Mouse (Mus musculus) stomach, embryonic 14.5 days (tissue): ENCODE measurements around the gene Prpf4. TPM values are rescaled to one million over a fixed set of nuclear protein-coding genes. Genes with fewer than 3 reads are reported as not detected.

Source experiments
- ATAC-seq: fragments of 200-750 bp; cut with Nextera tagmentation; 2 replicates; pipeline ENCODE4 v1.8.0; 2017; ENCODE audit warnings: low read depth, moderate TSS enrichment; ENCODE audit not compliant: insufficient number of reproducible peaks, insufficient read depth, low FRiP score
- H3K27ac ChIP-seq: fragments of 300-500 bp; sonication (generic); 2 replicates; pipeline ENCODE4 v1.5.1; 2014; ENCODE audit warnings: mild to moderate bottlenecking, low read length, moderate library complexity, mixed read lengths
- H3K27me3 ChIP-seq: fragments of 300-500 bp; sonication (generic); 2 replicates; pipeline ENCODE4 v1.6.1; 2014; ENCODE audit warnings: low read length, control low read depth, mixed read lengths; ENCODE audit not compliant: control insufficient read depth, insufficient read depth
- H3K36me3 ChIP-seq: fragments of 300-500 bp; sonication (generic); 2 replicates; pipeline ENCODE4 v1.6.1; 2014; ENCODE audit warnings: mild to moderate bottlenecking, control low read depth, low read length, moderate library complexity, mixed read lengths; ENCODE audit not compliant: control insufficient read depth, insufficient read depth
- H3K4me1 ChIP-seq: fragments of 300-500 bp; sonication (generic); 2 replicates; pipeline ENCODE4 v1.6.1; 2014; ENCODE audit warnings: low read length, control low read depth, mixed read lengths; ENCODE audit not compliant: control insufficient read depth, insufficient read depth
- H3K4me2 ChIP-seq: fragments of 300-500 bp; sonication (generic); replicated peaks from 2 replicates; pipeline ENCODE4 v1.6.1; 2014; ENCODE audit warnings: low read depth, low read length, control low read depth
- H3K4me3 ChIP-seq: fragments of 300-500 bp; sonication (generic); 2 replicates; pipeline ENCODE4 v1.5.1; 2014; ENCODE audit warnings: low read depth, low read length, control low read depth
- H3K9ac ChIP-seq: fragments of 300-500 bp; sonication (generic); replicated peaks from 2 replicates; pipeline ENCODE4 v1.6.1; 2014; ENCODE audit warnings: low read depth, mild to moderate bottlenecking, control low read depth, low read length, moderate library complexity, mixed read lengths
- H3K9me3 ChIP-seq: fragments of 300-500 bp; sonication (generic); 2 replicates; pipeline ENCODE4 v1.6.1; 2016; ENCODE audit warnings: low read depth, low read length, control low read depth; ENCODE audit not compliant: control insufficient read depth
- WGBS: fragments of 180-500 bp; shearing (Covaris S2); extraction: QIAGEN DNeasy Blood & Tissue Kit; methylation state at CpG from one replicate; pipeline ENCODE4 v1.1.7; 2014; 5-methylcytosine and 5-hydroxymethylcytosine counted together
- polyA plus RNA-seq: library from polyadenylated mRNA; unstranded; fragments of >200 nt; fragmentation: Nextera tagmentation; extraction: Ambion mirVana; gene quantifications from 2 replicates; pipeline ENCODE4 v1.2.1, GENCODE M21; 2014

The Prpf4 gene
- polyA plus RNA-seq, 1 experiment from 2014 or later, result 25.3 TPM

- H3K27ac ChIP-seq, result no peak overlapping the region
- H3K9me3 ChIP-seq, result no peaks in the 10 kb centered on the region
- no peak overlapping the region for H3K4me3 ChIP-seq
- no peaks in the 10 kb centered on the region for H3K27me3 ChIP-seq
- H3K4me2 ChIP-seq, result no peak overlapping the region
- no peaks in the 10 kb centered on the region for H3K4me1 ChIP-seq
- peaks cover 87% of the 10 kb centered on the region for H3K36me3 ChIP-seq
- no peak overlapping the region for H3K9ac ChIP-seq
- no peak for ATAC-seq
- 91% methylated on average over 8 of the region's 8 CpGs for WGBS
These were observed 9.9 kb downstream of the Prpf4 start for GRCm38 (mm10) chr4:62418448-62418847.

GRCm38 (mm10) chr4:62419091-62419490 lies 10.5 kb downstream of the Prpf4 start:
- Histone ChIP-seq H3K36me3 (peaks cover 89% of the 10 kb centered on the region), H3K9ac (no peak overlapping the region), H3K4me2 (no peak overlapping the region), H3K9me3 (no peaks in the 10 kb centered on the region), H3K27me3 (no peaks in the 10 kb centered on the region), H3K4me3 (no peak overlapping the region), H3K4me1 (no peaks in the 10 kb centered on the region), H3K27ac (no peak overlapping the region)
- no peak for ATAC-seq
- whole genome bisulfite sequencing, result 95% methylated on average over 6 of the region's 6 CpGs

GRCm38 (mm10) chr4:62425891-62426290 lies 17.3 kb downstream of the Prpf4 start:
- Histone ChIP-seq H3K9me3 (no peaks in the 10 kb centered on the region), H3K27me3 (no peaks in the 10 kb centered on the region), H3K4me2 (no peak overlapping the region), H3K4me3 (no peak overlapping the region), H3K27ac (no peak overlapping the region), H3K9ac (no peak overlapping the region), H3K36me3 (peaks cover 42% of the 10 kb centered on the region), H3K4me1 (no peaks in the 10 kb centered on the region)
- WGBS, result 93% methylated on average over 4 of the region's 4 CpGs
- no peak for ATAC-seq

DNA sequence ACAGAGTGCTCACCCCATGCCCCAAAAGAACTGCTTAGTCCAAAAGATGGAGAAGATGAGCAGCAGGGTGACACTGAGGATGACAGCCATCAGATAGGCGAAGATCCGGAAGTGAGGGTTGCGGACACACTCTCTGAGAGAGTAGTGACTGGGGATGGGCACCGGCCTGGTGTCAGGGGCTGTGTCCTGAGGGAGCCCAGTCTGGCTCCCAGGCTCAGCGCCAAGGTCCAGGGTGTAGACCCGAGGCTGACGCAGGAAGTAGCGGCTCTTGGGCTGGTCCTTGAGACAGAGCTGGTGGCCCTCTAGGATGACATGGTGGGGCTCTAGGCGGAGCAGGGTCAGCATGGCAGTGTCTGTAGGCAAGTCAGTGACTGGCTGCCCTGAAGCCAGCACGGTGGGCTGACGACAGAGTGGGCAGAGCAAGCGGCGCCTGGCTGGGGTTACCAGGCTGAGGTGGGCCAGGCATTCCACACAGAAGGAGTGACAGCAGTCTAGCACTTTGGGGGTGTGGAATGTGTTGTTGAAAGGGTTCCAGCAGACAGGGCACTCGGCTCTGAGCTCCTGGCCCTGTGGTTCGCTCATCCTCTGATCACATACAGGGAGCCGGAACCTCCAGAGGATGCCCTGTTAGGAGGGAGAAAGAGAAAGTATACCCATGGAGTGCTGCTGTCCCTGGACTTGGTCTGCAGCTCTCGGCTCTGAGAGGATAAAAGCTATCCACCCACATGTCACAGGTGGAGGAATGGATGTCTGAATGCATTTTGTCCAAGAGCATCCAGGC lies 19.6 kb downstream of the Prpf4 start:
- peaks cover 23% of the 10 kb centered on the region for H3K36me3 ChIP-seq
- H3K4me2 ChIP-seq, result no peak overlapping the region
- no peak overlapping the region for H3K9ac ChIP-seq
- ATAC-seq, result no peak
- no peaks in the 10 kb centered on the region for H3K9me3 ChIP-seq
- H3K4me3 ChIP-seq, result no peak overlapping the region
- no peak overlapping the region for H3K27ac ChIP-seq
- H3K4me1 ChIP-seq, result no peaks in the 10 kb centered on the region
- no peaks in the 10 kb centered on the region for H3K27me3 ChIP-seq
- WGBS, result 71% methylated on average over 17 of the region's 17 CpGs

- ATAC-seq, result no peak
These were observed 21.0 kb downstream of the Prpf4 start for GRCm38 (mm10) chr4:62429616-62430015.

GRCm38 (mm10) chr4:62430678-62431077 lies 22.1 kb downstream of the Prpf4 start:
- Histone ChIP-seq H3K36me3 (no peaks in the 10 kb centered on the region), H3K9me3 (no peaks in the 10 kb centered on the region), H3K27ac (no peak overlapping the region), H3K9ac (no peak overlapping the region), H3K4me1 (no peaks in the 10 kb centered on the region), H3K27me3 (no peaks in the 10 kb centered on the region), H3K4me3 (no peak overlapping the region), H3K4me2 (no peak overlapping the region)
- no peak for ATAC-seq

More at GRCm38 (mm10) chr4:62429616-62430015, 21.0 kb downstream of the Prpf4 start:
- H3K4me3 ChIP-seq, result no peak overlapping the region
- 86% methylated on average over 9 of the region's 9 CpGs for WGBS
- no peak overlapping the region for H3K4me2 ChIP-seq
- H3K27me3 ChIP-seq, result no peaks in the 10 kb centered on the region
- H3K36me3 ChIP-seq, result peaks cover 9% of the 10 kb centered on the region; the same call in 1 of the 2 replicates
- H3K9ac ChIP-seq, result no peak overlapping the region
- no peaks in the 10 kb centered on the region for H3K9me3 ChIP-seq
- no peak overlapping the region for H3K27ac ChIP-seq
- H3K4me1 ChIP-seq, result no peaks in the 10 kb centered on the region

GRCm38 (mm10) chr4:62431522-62431921 lies 22.9 kb downstream of the Prpf4 start:
- 81% methylated on average over 4 of the region's 4 CpGs for WGBS
- no peak overlapping the region for H3K4me2 ChIP-seq
- no peaks in the 10 kb centered on the region for H3K9me3 ChIP-seq
- no peaks in the 10 kb centered on the region for H3K36me3 ChIP-seq
- no peaks in the 10 kb centered on the region for H3K4me1 ChIP-seq
- H3K27ac ChIP-seq, result no peak overlapping the region
- no peak overlapping the region for H3K9ac ChIP-seq
- no peak for ATAC-seq
- no peaks in the 10 kb centered on the region for H3K27me3 ChIP-seq
- H3K4me3 ChIP-seq, result no peak overlapping the region

DNA sequence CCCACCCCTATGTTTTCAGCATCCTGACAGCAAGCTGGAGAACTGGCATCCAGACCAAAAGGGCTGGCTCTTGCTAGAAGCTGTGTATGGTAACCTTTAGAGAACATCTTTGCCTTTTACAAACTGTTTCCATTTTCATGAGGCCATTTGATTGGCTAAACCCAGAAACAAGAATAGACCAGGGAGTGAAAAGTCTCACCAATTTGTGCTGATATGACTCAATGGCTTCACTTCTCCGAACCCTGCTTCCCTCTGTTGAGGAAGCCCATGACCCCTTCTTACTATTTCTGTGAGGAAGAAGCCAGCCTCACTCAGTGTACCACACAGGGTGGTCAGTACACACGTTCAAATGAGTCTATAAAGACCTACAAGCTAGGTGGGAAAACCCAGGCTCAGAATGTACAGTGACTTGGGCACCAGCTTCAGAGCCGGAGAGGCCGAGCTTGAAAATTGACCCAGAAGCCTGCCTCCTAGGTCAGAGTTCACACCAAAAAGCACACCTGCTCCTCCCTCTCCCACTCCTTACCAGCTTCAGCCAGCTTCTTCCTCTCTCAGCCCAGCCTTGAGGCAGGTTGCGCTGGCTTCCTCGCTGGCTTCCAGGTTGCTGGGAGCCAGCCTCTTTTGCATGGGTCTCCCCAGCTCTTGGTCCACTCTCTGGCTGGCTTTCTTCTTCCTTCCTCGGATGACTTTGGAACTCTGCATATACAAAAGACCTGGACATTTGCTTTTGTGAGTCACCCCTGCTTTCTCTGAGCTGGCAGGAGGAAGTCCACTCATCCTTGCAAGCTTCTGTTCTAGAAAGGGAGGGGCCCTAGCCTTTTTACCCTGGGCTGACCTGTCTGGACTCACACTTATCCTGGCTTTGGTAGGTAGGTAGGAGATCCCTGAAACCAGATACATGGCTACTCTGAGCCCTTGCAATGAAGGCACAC lies 25.6 kb downstream of the Prpf4 start:
- no peak overlapping the region for H3K4me2 ChIP-seq
- no peaks in the 10 kb centered on the region for H3K9me3 ChIP-seq
- no peak overlapping the region for H3K27ac ChIP-seq
- H3K4me1 ChIP-seq, result no peaks in the 10 kb centered on the region
- no peak overlapping the region for H3K9ac ChIP-seq
- ATAC-seq, result no peak
- H3K27me3 ChIP-seq, result no peaks in the 10 kb centered on the region
- no peaks in the 10 kb centered on the region for H3K36me3 ChIP-seq
- H3K4me3 ChIP-seq, result no peak overlapping the region
- WGBS, result 73% methylated on average over 7 of the region's 7 CpGs
